Comparison of ENCODE assay signal across 13 mouse cellular contexts in genomic region chr9:61138741-61139368, GRCm38 (mm10).
A peak's percentile ranks its signal among the peaks of the same experiment; 100 is the strongest.
DNase-seq lines count a peak whose midpoint lies in the region; ATAC-seq and TF ChIP-seq lines count a peak whose summit lies in the region.
"Had no signal": no experiment of that assay in that cellular context is flagged by ENCODE, and none has a peak within 500 bp of the region (broad histone marks: within the 10 kb centered on the region; RNA-seq: fewer than 3 reads in every experiment).

No protein-coding gene starts in this region.

- H3K9me3 ChIP-seq in lung, embryonic 14.5 days (ENCODE audit: low read depth, low read length), result no peaks in the 10 kb centered on the region
- H3K9me3 ChIP-seq: liver, embryonic 13.5 days had no signal

- TF ChIP-seq POLR2A in lung, adult 2 months (IDR thresholded peaks at IDR 0.05; ENCODE audit: borderline replicate concordance, extremely low read depth, low read depth, low read length), result no peak

- peak; percentile 35 for DNase-seq in gastrocnemius, adult 18-20 months (ENCODE audit: low spot score)
- no peak for DNase-seq in gastrocnemius, adult 8-10 months (ENCODE audit: low spot score in 2 of 2)
- peak; percentile 41 for DNase-seq in lung, embryonic 14.5 days
- no peak for DNase-seq in lung, adult 2 months
- DNase-seq in adrenal gland, postnatal 10 days, result peak; percentile 24
- peak; percentile 37 to 40 for DNase-seq in heart, postnatal 14 days
- DNase-seq in testis, postnatal 14 days (ENCODE audit: low spot score), result no peak
- no peak for DNase-seq in adipocyte (ENCODE audit: low spot score)
- DNase-seq: cerebellum, adult 18-20 months; liver, embryonic 13.5 days; thymus, postnatal 14 days had no signal

- no peak overlapping the region for H3K4me3 ChIP-seq in lung, embryonic 14.5 days (ENCODE audit: low read depth, low read length)
- H3K4me3 ChIP-seq in lung, adult 2 months (replicated peaks; ENCODE audit: extremely low read depth, low read depth, low read length), result no peak overlapping the region
- H3K4me3 ChIP-seq: layer of hippocampus, adult 2 months; liver, embryonic 13.5 days had no signal

- H3K27ac ChIP-seq in lung, embryonic 14.5 days (ENCODE audit: low read depth), result no peak overlapping the region
- H3K27ac ChIP-seq: layer of hippocampus, adult 2 months; liver, embryonic 13.5 days had no signal

- no peak overlapping the region for H3K9ac ChIP-seq in lung, embryonic 14.5 days
- H3K9ac ChIP-seq: liver, embryonic 13.5 days had no signal

- intact Hi-C loops in heart, postnatal 14 days (cut with DNase I), result no loop called here

- peaks cover 6% of the 10 kb centered on the region; the same call in 1 of the 2 replicates for H3K4me1 ChIP-seq in lung, embryonic 14.5 days (ENCODE audit: insufficient read depth)
- H3K4me1 ChIP-seq in lung, adult 2 months (ENCODE audit: control insufficient read depth, insufficient read depth, low read length), result no peaks in the 10 kb centered on the region
- H3K4me1 ChIP-seq: liver, embryonic 13.5 days had no signal

- 63% methylated on average over 11 of the region's 11 CpGs for WGBS in lung, embryonic 14.5 days
- WGBS in lung, adult 2 months, result 67% methylated on average over 11 of the region's 11 CpGs

- no peak for TF ChIP-seq CTCF in lung, embryonic 14.5 days (IDR thresholded peaks at IDR 0.05; ENCODE audit: low read depth)
- TF ChIP-seq CTCF in lung, adult 2 months (IDR thresholded peaks at IDR 0.05; ENCODE audit: insufficient read depth, low read length), result no peak

- no peaks in the 10 kb centered on the region; the same call in 1 of the 2 replicates for H3K27me3 ChIP-seq in lung, embryonic 14.5 days (ENCODE audit: insufficient read depth, low read length)
- H3K27me3 ChIP-seq: liver, embryonic 13.5 days had no signal

- 0 out of 2 replicates have a peak, but pooled peaks have one; percentile 31 for ATAC-seq in lung, embryonic 14.5 days (ENCODE audit: insufficient read depth)
- ATAC-seq: intestine, postnatal 0 days had no signal

- no peak overlapping the region for H3K4me2 ChIP-seq in lung, embryonic 14.5 days
- H3K4me2 ChIP-seq: liver, embryonic 13.5 days had no signal

- H3K36me3 ChIP-seq in lung, embryonic 14.5 days (ENCODE audit: insufficient read depth), result no peaks in the 10 kb centered on the region
- H3K36me3 ChIP-seq: liver, embryonic 13.5 days had no signal

Comparison
In these comparisons a context has a peak if more than half of its experiments do, and no peak if none do; other contexts are left out.
1. DNase-seq: peak in gastrocnemius, adult 18-20 months (single experiment), lung, embryonic 14.5 days (single experiment), adrenal gland, postnatal 10 days (single experiment) and heart, postnatal 14 days (2 of 2); none in gastrocnemius, adult 8-10 months (0 of 2), lung, adult 2 months (single experiment), testis, postnatal 14 days (single experiment) and adipocyte (single experiment).